23 mouse cellular contexts compared by ENCODE assay signal in genomic region chr1:126076312-126076711, GRCm38 (mm10).
DNase-seq lines count a peak whose midpoint lies in the region; ATAC-seq lines count a peak whose summit lies in the region.
"Had no signal": no experiment of that assay in that cellular context is flagged by ENCODE, and none has a peak within 500 bp of the region (broad histone marks: within the 10 kb centered on the region; RNA-seq: fewer than 3 reads in every experiment).

No protein-coding gene starts in this region.

- no peak overlapping the region for H3K9ac ChIP-seq in hindbrain, embryonic 14.5 days
- H3K9ac ChIP-seq in neural tube, embryonic 11.5 days (ENCODE audit: low read length) = no peak overlapping the region
- H3K9ac ChIP-seq in neural tube, embryonic 15.5 days (replicated peaks) = no peak overlapping the region
- H3K9ac ChIP-seq in forebrain, embryonic 14.5 days (ENCODE audit: low read length) = no peak overlapping the region
- H3K9ac ChIP-seq: embryonic facial prominence, embryonic 13.5 days; hindbrain, embryonic 13.5 days; liver, embryonic 12.5 days; liver, postnatal 0 days; stomach, embryonic 15.5 days had no signal

- no peak for ATAC-seq in hindbrain, embryonic 14.5 days (ENCODE audit: low FRiP score)
- ATAC-seq in neural tube, embryonic 11.5 days (ENCODE audit: insufficient read depth, low FRiP score, low TSS enrichment) = no peak
- no peak for ATAC-seq in neural tube, embryonic 15.5 days (ENCODE audit: low FRiP score)
- ATAC-seq in forebrain, embryonic 14.5 days = peak; percentile 58; the same call in 1 of the 2 replicates
- ATAC-seq: inflammation-experienced regulatory T-cells, adult 6 months; liver, embryonic 12.5 days; liver, postnatal 0 days had no signal

- no peaks in the 10 kb centered on the region for H3K27me3 ChIP-seq in hindbrain, embryonic 10.5 days (ENCODE audit: insufficient read depth, poor library complexity, severe bottlenecking)
- no peaks in the 10 kb centered on the region for H3K27me3 ChIP-seq in hindbrain, embryonic 14.5 days (ENCODE audit: control insufficient read depth, insufficient read depth, low read length)
- no peaks in the 10 kb centered on the region for H3K27me3 ChIP-seq in neural tube, embryonic 11.5 days (ENCODE audit: control insufficient read depth, insufficient read depth, low read length)
- no peaks in the 10 kb centered on the region for H3K27me3 ChIP-seq in neural tube, embryonic 15.5 days (replicated peaks)
- H3K27me3 ChIP-seq in forebrain, embryonic 14.5 days (replicated peaks; ENCODE audit: control insufficient read depth, insufficient read depth, low read length) = no peaks in the 10 kb centered on the region
- H3K27me3 ChIP-seq: embryonic facial prominence, embryonic 13.5 days; hindbrain, embryonic 13.5 days; liver, embryonic 12.5 days; stomach, embryonic 15.5 days had no signal

- no peaks in the 10 kb centered on the region for H3K9me3 ChIP-seq in hindbrain, embryonic 10.5 days
- H3K9me3 ChIP-seq in hindbrain, embryonic 14.5 days (ENCODE audit: control insufficient read depth, low read length) = no peaks in the 10 kb centered on the region
- no peaks in the 10 kb centered on the region for H3K9me3 ChIP-seq in neural tube, embryonic 11.5 days (ENCODE audit: control insufficient read depth, low read length)
- H3K9me3 ChIP-seq in neural tube, embryonic 15.5 days (replicated peaks) = no peaks in the 10 kb centered on the region
- H3K9me3 ChIP-seq in forebrain, embryonic 14.5 days (replicated peaks; ENCODE audit: control insufficient read depth, low read length) = no peaks in the 10 kb centered on the region
- H3K9me3 ChIP-seq: embryonic facial prominence, embryonic 13.5 days; hindbrain, embryonic 13.5 days; liver, embryonic 12.5 days; stomach, embryonic 15.5 days had no signal

- H3K36me3 ChIP-seq in hindbrain, embryonic 10.5 days = no peaks in the 10 kb centered on the region
- H3K36me3 ChIP-seq in hindbrain, embryonic 14.5 days (replicated peaks; ENCODE audit: control insufficient read depth, insufficient read depth) = no peaks in the 10 kb centered on the region
- no peaks in the 10 kb centered on the region for H3K36me3 ChIP-seq in neural tube, embryonic 11.5 days (ENCODE audit: control insufficient read depth, insufficient read depth, low read length)
- H3K36me3 ChIP-seq in neural tube, embryonic 15.5 days = no peaks in the 10 kb centered on the region
- no peaks in the 10 kb centered on the region for H3K36me3 ChIP-seq in forebrain, embryonic 14.5 days (ENCODE audit: control insufficient read depth, insufficient read depth, low read length)
- H3K36me3 ChIP-seq: embryonic facial prominence, embryonic 13.5 days; hindbrain, embryonic 13.5 days; liver, embryonic 12.5 days; stomach, embryonic 15.5 days had no signal

- 32% methylated on average over 4 of the region's 4 CpGs for WGBS in hindbrain, embryonic 10.5 days
- 38% methylated on average over 4 of the region's 4 CpGs for WGBS in hindbrain, embryonic 14.5 days
- 23% methylated on average over 4 of the region's 4 CpGs for WGBS in neural tube, embryonic 11.5 days
- 21% methylated on average over 4 of the region's 4 CpGs for WGBS in neural tube, embryonic 15.5 days
- under 1% methylated on average over 4 of the region's 4 CpGs for WGBS in forebrain, embryonic 14.5 days

- H3K27ac ChIP-seq in hindbrain, embryonic 10.5 days = peak overlapping the region; percentile 70
- no peak overlapping the region for H3K27ac ChIP-seq in hindbrain, embryonic 14.5 days
- H3K27ac ChIP-seq in neural tube, embryonic 11.5 days (ENCODE audit: low read depth, low read length) = 0 out of 2 replicates have a peak overlapping the region, but pooled peaks have one; percentile 14
- no peak overlapping the region for H3K27ac ChIP-seq in neural tube, embryonic 15.5 days (replicated peaks)
- peak overlapping the region; percentile 15; the same call in 1 of the 2 replicates for H3K27ac ChIP-seq in forebrain, embryonic 14.5 days (ENCODE audit: low read depth, low read length)
- H3K27ac ChIP-seq: embryonic facial prominence, embryonic 13.5 days; hindbrain, embryonic 13.5 days; liver, embryonic 12.5 days; stomach, embryonic 15.5 days had no signal

- H3K4me1 ChIP-seq in hindbrain, embryonic 10.5 days (replicated peaks) = peaks cover 3% of the 10 kb centered on the region; the same call in 1 of the 2 replicates
- 0 out of 2 replicates have a peak, but pooled peaks cover 5% of the 10 kb centered on the region for H3K4me1 ChIP-seq in hindbrain, embryonic 14.5 days (replicated peaks; ENCODE audit: control insufficient read depth, insufficient read depth, low read length)
- H3K4me1 ChIP-seq in neural tube, embryonic 11.5 days (ENCODE audit: control insufficient read depth, insufficient read depth, low read length) = no peaks in the 10 kb centered on the region
- no peaks in the 10 kb centered on the region for H3K4me1 ChIP-seq in neural tube, embryonic 15.5 days
- peaks cover 3% of the 10 kb centered on the region; the same call in 1 of the 2 replicates for H3K4me1 ChIP-seq in forebrain, embryonic 14.5 days (ENCODE audit: control insufficient read depth, insufficient read depth, low read length)
- H3K4me1 ChIP-seq: embryonic facial prominence, embryonic 13.5 days; hindbrain, embryonic 13.5 days; liver, embryonic 12.5 days; stomach, embryonic 15.5 days had no signal

- H3K4me3 ChIP-seq in hindbrain, embryonic 10.5 days = no peak overlapping the region
- no peak overlapping the region for H3K4me3 ChIP-seq in hindbrain, embryonic 14.5 days (replicated peaks; ENCODE audit: low read length)
- no peak overlapping the region for H3K4me3 ChIP-seq in neural tube, embryonic 11.5 days (ENCODE audit: low read depth, low read length)
- H3K4me3 ChIP-seq in neural tube, embryonic 15.5 days (replicated peaks) = no peak overlapping the region
- no peak overlapping the region for H3K4me3 ChIP-seq in forebrain, embryonic 14.5 days (ENCODE audit: low read depth, low read length)
- H3K4me3 ChIP-seq: embryonic facial prominence, embryonic 13.5 days; hindbrain, embryonic 13.5 days; liver, embryonic 12.5 days; stomach, embryonic 15.5 days had no signal

- DNase-seq in hindbrain, embryonic 10.5 days (ENCODE audit: low spot score) = no peak
- no peak for DNase-seq in hindbrain, embryonic 14.5 days (ENCODE audit: low spot score)
- DNase-seq in neural tube, embryonic 11.5 days (ENCODE audit: low spot score) = no peak
- DNase-seq in forebrain, embryonic 14.5 days (ENCODE audit: low spot score) = peak; percentile 45
- no peak for DNase-seq in kidney, postnatal 10 days
- DNase-seq: adrenal gland, postnatal 25 days; B cell, adult 2 months; cerebellum, adult 18-20 months; cerebellum, postnatal 10 days; gastrocnemius, postnatal 14 days; heart, postnatal 14 days; kidney, adult 11 months; kidney, postnatal 25 days; left cerebral cortex, postnatal 4 days; liver, postnatal 0 days; lung, postnatal 36 days; right cerebral cortex, postnatal 25 days had no signal

- no peak overlapping the region for H3K4me2 ChIP-seq in hindbrain, embryonic 14.5 days (replicated peaks)
- no peak overlapping the region for H3K4me2 ChIP-seq in neural tube, embryonic 11.5 days (ENCODE audit: low read depth)
- H3K4me2 ChIP-seq in neural tube, embryonic 15.5 days = no peak overlapping the region
- H3K4me2 ChIP-seq in forebrain, embryonic 14.5 days (ENCODE audit: low read length) = no peak overlapping the region
- H3K4me2 ChIP-seq: embryonic facial prominence, embryonic 13.5 days; hindbrain, embryonic 13.5 days; liver, embryonic 12.5 days; stomach, embryonic 15.5 days had no signal

Comparison
In these comparisons a context has a peak if more than half of its experiments do, and no peak if none do; other contexts are left out.
1. H3K27ac ChIP-seq: peak in hindbrain, embryonic 10.5 days (single experiment), neural tube, embryonic 11.5 days (single experiment) and forebrain, embryonic 14.5 days (single experiment); none in hindbrain, embryonic 14.5 days (single experiment) and neural tube, embryonic 15.5 days (single experiment).